Mouse (Mus musculus) CH12.LX (cell line): Measurements from ENCODE around the gene Fam149a. TPM values are rescaled to one million over a fixed set of nuclear protein-coding genes. Genes with fewer than 3 reads are reported as not detected.

Experiments used
- DNase-seq: peaks from one replicate; pipeline ENCODE4 v3.0.0-alpha.2; 2013; ENCODE audit errors: extremely low read depth
- H3K27ac ChIP-seq: 2 replicates; pipeline ENCODE4 v1.5.1; 2012; ENCODE audit warnings: low read depth, mild to moderate bottlenecking, control low read depth, moderate library complexity; ENCODE audit not compliant: insufficient read depth
- H3K27me3 ChIP-seq: replicated peaks from 2 replicates; pipeline ENCODE3; 2012; ENCODE audit warnings: inconsistent platforms
- H3K36me3 ChIP-seq, 2 experiments: replicated peaks in 1 of 2; 2 replicates each; pipeline versions ENCODE3 to v1.6.1; 2012; ENCODE audit warnings: inconsistent platforms in 1 of 2, low read length in 1 of 2, mild to moderate bottlenecking in 1 of 2, mixed read lengths in 1 of 2, moderate library complexity in 1 of 2; ENCODE audit not compliant: control insufficient read depth in 1 of 2, insufficient read depth in 1 of 2
- H3K4me1 ChIP-seq, 2 experiments: 2 replicates each; pipeline ENCODE4 v1.6.1; 2012; ENCODE audit warnings: inconsistent platforms in 1 of 2, moderate library complexity in 1 of 2; ENCODE audit not compliant: insufficient read depth in 2 of 2, control insufficient read depth in 1 of 2
- H3K4me2 ChIP-seq: 2 replicates; pipeline ENCODE4 v1.6.1; 2012; ENCODE audit warnings: low read depth, mild to moderate bottlenecking, control low read depth; ENCODE audit not compliant: poor library complexity, insufficient read depth, severe bottlenecking
- H3K4me3 ChIP-seq, 3 experiments: fragments of 150-350 bp in 1 of 3; sonication (generic) in 1 of 3; replicated peaks in 1 of 3; 2 replicates each; pipeline versions ENCODE3 to v1.5.1; 2011 to 2012; ENCODE audit warnings: low read depth in 2 of 3, low read length in 2 of 3, mild to moderate bottlenecking in 2 of 3, moderate library complexity in 2 of 3, control low read depth in 1 of 3, improper control_type of control experiment in 1 of 3, inconsistent platforms in 1 of 3, mixed read lengths in 1 of 3; ENCODE audit not compliant: poor library complexity in 1 of 3
- H3K79me2 ChIP-seq: replicated peaks from 2 replicates; pipeline ENCODE4 v1.6.1; 2012; ENCODE audit warnings: mild to moderate bottlenecking, moderate library complexity; ENCODE audit not compliant: control insufficient read depth, poor library complexity, insufficient read depth, severe bottlenecking; ENCODE audit errors: extremely low read depth
- H3K9ac ChIP-seq: 2 replicates; pipeline ENCODE4 v1.6.1; 2012; ENCODE audit warnings: low read depth, mild to moderate bottlenecking, control low read depth, moderate library complexity; ENCODE audit not compliant: insufficient read depth
- H3K9me3 ChIP-seq: replicated peaks from 2 replicates; pipeline ENCODE3; 2012; ENCODE audit warnings: low read length, inconsistent platforms, mixed read lengths
- BHLHE40 ChIP-seq: IDR thresholded peaks from 2 replicates; pipeline ENCODE4 v1.6.1; 2011; ENCODE audit warnings: mild to moderate bottlenecking, low read depth, low read length, improper control_type of control experiment
- CHD1 ChIP-seq: IDR thresholded peaks from 2 replicates; pipeline ENCODE4 v1.6.1; 2012; ENCODE audit warnings: low read depth, low read length, improper control_type of control experiment, inconsistent platforms
- E2F4 ChIP-seq: IDR thresholded peaks from 2 replicates; pipeline ENCODE4 v1.6.1; 2011; ENCODE audit warnings: low read depth, low read length, improper control_type of control experiment; ENCODE audit not compliant: insufficient replicate concordance
- EP300 ChIP-seq: IDR thresholded peaks from 2 replicates; pipeline ENCODE4 v1.6.1; 2011; ENCODE audit warnings: low read length, improper control_type of control experiment
- JUN ChIP-seq: IDR thresholded peaks from 2 replicates; pipeline ENCODE4 v1.6.1; 2011; ENCODE audit warnings: low read depth, mild to moderate bottlenecking, low read length, improper control_type of control experiment, moderate library complexity; ENCODE audit not compliant: insufficient read depth
- KAT2A ChIP-seq: IDR thresholded peaks from 2 replicates; pipeline ENCODE4 v1.6.1; 2012; ENCODE audit warnings: low read length, improper control_type of control experiment, inconsistent platforms; ENCODE audit not compliant: insufficient replicate concordance
- MAFK ChIP-seq: IDR thresholded peaks from 2 replicates; pipeline ENCODE4 v1.6.1; 2011; ENCODE audit warnings: low read length, improper control_type of control experiment; ENCODE audit not compliant: insufficient replicate concordance
- MAX ChIP-seq: IDR thresholded peaks from 2 replicates; pipeline ENCODE4 v1.6.1; 2011; ENCODE audit warnings: low read length, improper control_type of control experiment
- MYC ChIP-seq: IDR thresholded peaks from 2 replicates; pipeline ENCODE4 v1.6.1; 2011; ENCODE audit warnings: low read depth, mild to moderate bottlenecking, improper control_type of control experiment, low read length
- NELFE ChIP-seq: IDR thresholded peaks from 2 replicates; pipeline ENCODE4 v1.6.1; 2011; ENCODE audit warnings: low read depth, low read length, improper control_type of control experiment
- RCOR1 ChIP-seq: conservative IDR thresholded peaks from 2 replicates; pipeline ENCODE4 v1.6.1; 2012; ENCODE audit warnings: low read depth, mild to moderate bottlenecking, inconsistent platforms, low read length, improper control_type of control experiment
- SMC3 ChIP-seq: IDR thresholded peaks from 2 replicates; pipeline ENCODE4 v1.6.1; 2011; ENCODE audit warnings: low read depth, low read length, improper control_type of control experiment
- UBTF ChIP-seq: IDR thresholded peaks from 2 replicates; pipeline ENCODE4 v1.6.1; 2012; ENCODE audit warnings: low read depth, mild to moderate bottlenecking, inconsistent platforms, low read length, improper control_type of control experiment, moderate library complexity
- USF2 ChIP-seq: conservative IDR thresholded peaks from 2 replicates; pipeline ENCODE4 v1.6.1; 2011; ENCODE audit warnings: low read depth, low read length, improper control_type of control experiment
- dilution Hi-C: fragments of 300-500 bp; cut with MboI; formaldehyde crosslinking; loops from 2 replicates; pipeline ENCODE4 v1.14.3; 2020; ENCODE audit warnings: low sequenced_read_pairs; ENCODE audit not compliant: extremely low pct_unique_long_range_greater_than_20kb, extremely low pct_ligation_motif_present
- in situ Hi-C: fragments of 300-500 bp; cut with MboI; formaldehyde crosslinking; loops from 3 replicates; pipeline ENCODE4 v1.14.3; 2019; ENCODE audit warnings: low sequenced_read_pairs, low pct_ligation_motif_present, low pct_unique_long_range_greater_than_20kb, mixed read lengths
- polyA plus RNA-seq: library from polyadenylated mRNA; unstranded; fragments of >175 nt; gene quantifications from 2 replicates; pipeline ENCODE4 v1.2.1, GENCODE M21; 2012; ENCODE audit warnings: low read depth; ENCODE audit not compliant: insufficient read length
- total RNA-seq, 2 experiments: library from RNA; depleted of rRNA; stranded (reverse); fragments of 300-350 nt in 1 of 2; fragments of >200 nt in 1 of 2; gene quantifications; 2 replicates each; pipeline ENCODE4 v1.2.3; 2012 to 2014

Fam149a gene
- total and polyA plus RNA-seq, 3 experiments: not detected

DNA sequence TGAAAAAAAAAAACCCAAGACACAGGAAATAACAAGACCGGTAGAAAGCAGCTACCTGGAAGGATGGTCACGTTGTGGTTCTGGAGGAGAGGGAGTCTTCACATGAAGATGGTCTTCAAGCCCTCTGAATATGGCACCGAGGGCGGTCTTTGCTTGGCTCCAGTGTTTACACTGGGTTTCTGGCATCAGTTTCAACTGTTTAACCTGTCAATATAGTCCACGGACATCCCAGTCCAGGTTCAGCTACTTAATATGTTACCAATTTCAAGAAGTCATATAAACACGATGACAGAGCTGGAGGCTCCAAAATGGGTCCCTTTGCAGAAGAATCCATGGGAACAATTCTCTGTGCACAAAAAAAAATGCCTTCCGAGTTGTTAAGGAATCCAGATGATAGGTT is 87.4 kb downstream of the Fam149a start, which contains the start of gene Klkb1:
Gene Klkb1 (minus strand): TSS at position 173 of the 400 bp plus-strand sequence.
- H3K27me3 ChIP-seq: no peaks in the 10 kb centered on the region
- no peaks in the 10 kb centered on the region for H3K9me3 ChIP-seq
- no peak within 1 kb of the TSS for H3K4me2 ChIP-seq
- H3K27ac ChIP-seq: no peak within 1 kb of the TSS
- no peak within 1 kb of the TSS for H3K9ac ChIP-seq
- no peaks in the 10 kb centered on the region for H3K79me2 ChIP-seq
- in situ Hi-C loops (no loop called here), dilution Hi-C loops (no loop called here)
- H3K4me3 ChIP-seq: no peak within 1 kb of the TSS
- no peaks in the 10 kb centered on the region for H3K4me1 ChIP-seq
- TF ChIP-seq USF2 (no peak), MYC (no peak), BHLHE40 (no peak), KAT2A (no peak)
- DNase-seq: no peak
- no peaks in the 10 kb centered on the region for H3K36me3 ChIP-seq

DNA sequence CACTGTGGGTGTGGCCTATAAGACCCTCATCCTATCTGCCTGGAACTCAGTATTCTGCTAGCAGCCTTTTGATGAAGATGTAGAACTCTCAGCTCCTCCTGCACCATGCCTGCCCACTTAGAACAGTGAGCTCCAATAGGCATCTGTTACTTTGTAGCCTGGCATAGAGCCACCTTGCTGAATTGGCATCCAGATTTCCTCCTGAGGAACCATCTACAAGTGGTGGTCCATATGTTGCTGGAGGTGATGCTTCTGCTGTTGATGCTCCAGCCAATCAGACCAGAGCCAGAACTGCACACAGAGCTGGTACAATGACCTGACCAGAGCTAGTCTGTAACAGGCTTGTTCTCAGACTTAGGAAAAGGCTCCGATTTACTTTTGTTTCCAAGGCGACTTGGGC is 90.3 kb downstream of the Fam149a start:
- H3K9me3 ChIP-seq: no peaks in the 10 kb centered on the region
- in situ Hi-C loops: no loop called here

More for the DNA sequence above, 90.3 kb downstream of the Fam149a start:
- TF ChIP-seq MYC: no peak
- TF ChIP-seq CHD1: no peak
- no peak for TF ChIP-seq SMC3
- TF ChIP-seq USF2: no peak
- TF ChIP-seq MAX: no peak
- no peak for TF ChIP-seq JUN
- no peak for TF ChIP-seq NELFE
- no peak for TF ChIP-seq RCOR1
- no peak for TF ChIP-seq EP300
- TF ChIP-seq KAT2A: no peak
- TF ChIP-seq MAFK: no peak
- no peak for TF ChIP-seq E2F4
- no peak for TF ChIP-seq UBTF
- Histone ChIP-seq H3K27me3 (no peaks in the 10 kb centered on the region), H3K79me2 (no peaks in the 10 kb centered on the region), H3K9ac (no peak overlapping the region), H3K4me1 (no peaks in the 10 kb centered on the region), H3K36me3 (no peaks in the 10 kb centered on the region), H3K4me3 (no peak overlapping the region), H3K4me2 (no peak overlapping the region), H3K27ac (no peak overlapping the region)
- DNase-seq: no peak
- dilution Hi-C loops: no loop called here

Other genes starting within 250 kb of the Fam149a start
- not detected in 2 replicates for gene F11, start 120.3 kb downstream of the Fam149a start, total RNA-seq (2012; rRNA removed)
- gene F11, start 120.3 kb downstream of the Fam149a start, total RNA-seq (2014; rRNA removed): not detected in 2 replicates
- gene F11, start 120.3 kb downstream of the Fam149a start, polyA plus RNA-seq: not detected in 2 replicates
- not detected in 2 replicates for gene Klkb1, start 87.4 kb downstream of the Fam149a start, total RNA-seq (2012; rRNA removed)
- gene Klkb1, start 87.4 kb downstream of the Fam149a start, total RNA-seq (2014; rRNA removed): not detected in 2 replicates
- 0.04 TPM in 1 of 2 replicates, not detected in the other for gene Klkb1, start 87.4 kb downstream of the Fam149a start, polyA plus RNA-seq
- gene Gm45753, start 73.8 kb downstream of the Fam149a start, total RNA-seq (2012; rRNA removed): not detected in 2 replicates
- gene Gm45753, start 73.8 kb downstream of the Fam149a start, total RNA-seq (2014; rRNA removed): not detected in 2 replicates
- gene Gm45753, start 73.8 kb downstream of the Fam149a start, polyA plus RNA-seq: not detected in 2 replicates
- gene Cyp4v3, start 49.1 kb downstream of the Fam149a start, total RNA-seq (2012; rRNA removed): 1.2 and 2.2 TPM in 2 replicates
- 2.8 and 3.1 TPM in 2 replicates for gene Cyp4v3, start 49.1 kb downstream of the Fam149a start, total RNA-seq (2014; rRNA removed)
- 2.5 and 2.8 TPM in 2 replicates for gene Cyp4v3, start 49.1 kb downstream of the Fam149a start, polyA plus RNA-seq
- 0.04 and 0.34 TPM in 2 replicates for gene Tlr3, start 28.8 kb upstream of the Fam149a start, total RNA-seq (2012; rRNA removed)
- gene Tlr3, start 28.8 kb upstream of the Fam149a start, total RNA-seq (2014; rRNA removed): 0.88 and 1.3 TPM in 2 replicates
- gene Tlr3, start 28.8 kb upstream of the Fam149a start, polyA plus RNA-seq: 1.4 and 1.7 TPM in 2 replicates
- gene Sorbs2, start 125.5 kb upstream of the Fam149a start, total RNA-seq (2012; rRNA removed): not detected in 2 replicates
- not detected in 2 replicates for gene Sorbs2, start 125.5 kb upstream of the Fam149a start, total RNA-seq (2014; rRNA removed)
- not detected in 2 replicates for gene Sorbs2, start 125.5 kb upstream of the Fam149a start, polyA plus RNA-seq